Comparison of ENCODE assay signal across 18 mouse cellular contexts in genomic region chr6:12074599-12074998, GRCm38 (mm10).
"Had no signal": no experiment of that assay in that cellular context is flagged by ENCODE, and none has a peak within 500 bp of the region (broad histone marks: within the 10 kb centered on the region; RNA-seq: fewer than 3 reads in every experiment).

No protein-coding gene starts in this region.

- H3K4me3 ChIP-seq: liver, embryonic 15.5 days; lung, embryonic 15.5 days; megakaryocyte, embryonic 14.5 days; midbrain, embryonic 13.5 days; midbrain, embryonic 15.5 days; stomach, embryonic 15.5 days had no signal

- H3K9me3 ChIP-seq: liver, embryonic 15.5 days; lung, embryonic 15.5 days; megakaryocyte, embryonic 14.5 days; midbrain, embryonic 13.5 days; midbrain, embryonic 15.5 days; stomach, embryonic 15.5 days had no signal

- H3K9ac ChIP-seq: liver, embryonic 15.5 days; liver, postnatal 0 days; lung, embryonic 15.5 days; midbrain, embryonic 13.5 days; midbrain, embryonic 15.5 days; stomach, embryonic 15.5 days had no signal

- H3K27ac ChIP-seq: liver, embryonic 15.5 days; lung, embryonic 15.5 days; macrophage; midbrain, embryonic 13.5 days; midbrain, embryonic 15.5 days; stomach, embryonic 15.5 days; stomach, postnatal 0 days had no signal

- H3K27me3 ChIP-seq: liver, embryonic 15.5 days; lung, embryonic 15.5 days; megakaryocyte, embryonic 14.5 days; midbrain, embryonic 13.5 days; midbrain, embryonic 15.5 days; stomach, embryonic 15.5 days had no signal

- H3K36me3 ChIP-seq: liver, embryonic 15.5 days; midbrain, embryonic 13.5 days; midbrain, embryonic 15.5 days had no signal

- DNase-seq: liver, postnatal 0 days; lung, adult 2 months; lung, postnatal 14 days; lung, postnatal 36 days; right cerebral cortex, postnatal 14 days; thymus, adult 2 months; thymus, postnatal 25 days; thymus, postnatal 4 days had no signal

- H3K4me1 ChIP-seq: liver, embryonic 15.5 days; midbrain, embryonic 15.5 days; stomach, embryonic 15.5 days had no signal

- ATAC-seq: liver, postnatal 0 days; lung, postnatal 0 days; midbrain, embryonic 13.5 days; midbrain, embryonic 15.5 days had no signal

- H3K4me2 ChIP-seq: liver, embryonic 15.5 days; lung, embryonic 15.5 days; midbrain, embryonic 11.5 days; midbrain, embryonic 13.5 days; midbrain, embryonic 15.5 days; stomach, embryonic 15.5 days had no signal
